Mouse (Mus musculus) 3134 (cell line): ENCODE results near the gene Dynlt1f.
"Not testable (repeated sequence)": the region's sequence is repeated elsewhere in the genome, so short reads cannot be mapped to it uniquely, and the experiment has no call there.

Experiments used
- DNase-seq: peaks from one replicate; pipeline ENCODE4 v3.0.0-alpha.2; 2011; ENCODE audit warnings: low spot score; ENCODE audit not compliant: insufficient read length; ENCODE audit errors: extremely low read depth

The Dynlt1f gene

DNA sequence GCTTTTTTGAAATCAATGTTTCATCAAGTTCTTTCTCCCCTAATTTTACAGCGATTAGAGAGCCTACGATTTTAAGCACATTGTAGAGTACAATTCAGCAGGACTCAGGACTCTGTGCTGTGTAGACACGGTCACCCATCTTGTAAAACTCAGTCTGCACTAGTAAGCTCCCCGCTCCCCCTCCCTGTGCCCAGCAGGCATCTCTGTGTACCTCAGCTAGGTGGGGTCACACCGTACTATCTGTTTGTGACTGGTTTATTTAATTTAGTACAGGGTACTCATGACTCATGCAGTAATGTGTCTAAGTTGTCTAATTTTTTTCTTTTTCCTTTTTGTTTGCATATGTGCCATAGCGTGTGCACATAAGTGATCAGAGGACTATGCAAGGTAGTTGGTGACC, 22.9 kb downstream of the Dynlt1f start:
- not testable (repeated sequence) for DNase-seq

GRCm38 (mm10) chr17:6630398-6630797, 25.3 kb downstream of the Dynlt1f start:
- not testable (repeated sequence) for DNase-seq

GRCm38 (mm10) chr17:6624926-6625558, 30.7 kb downstream of the Dynlt1f start:
- not testable (repeated sequence) for DNase-seq

DNA sequence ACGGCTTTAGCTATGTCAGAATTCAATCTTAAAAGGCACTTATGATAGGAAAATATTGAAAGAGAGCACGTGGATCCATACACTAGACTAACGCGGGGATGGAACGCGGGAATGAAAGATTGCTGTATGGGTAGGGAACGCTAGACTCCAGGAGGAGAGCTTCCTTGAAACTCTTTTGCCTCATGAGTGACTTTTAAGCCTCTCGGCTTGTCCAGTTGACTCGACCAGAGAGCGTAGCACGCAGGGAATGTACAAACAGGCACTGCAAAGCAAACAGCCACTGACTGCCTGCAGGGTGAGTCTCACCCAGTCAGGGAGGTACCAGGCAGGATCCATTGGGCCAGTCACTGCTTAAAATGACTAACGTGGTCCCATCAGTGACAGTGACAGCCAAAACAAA, 33.7 kb downstream of the Dynlt1f start:
- DNase-seq: not testable (repeated sequence)

GRCm38 (mm10) chr17:6620730-6621451, 34.8 kb downstream of the Dynlt1f start:
- not testable (repeated sequence) for DNase-seq

GRCm38 (mm10) chr17:6620035-6620434, 35.7 kb downstream of the Dynlt1f start:
- not testable (repeated sequence) for DNase-seq

GRCm38 (mm10) chr17:6619271-6619670, 36.4 kb downstream of the Dynlt1f start:
- DNase-seq: not testable (repeated sequence)

DNA sequence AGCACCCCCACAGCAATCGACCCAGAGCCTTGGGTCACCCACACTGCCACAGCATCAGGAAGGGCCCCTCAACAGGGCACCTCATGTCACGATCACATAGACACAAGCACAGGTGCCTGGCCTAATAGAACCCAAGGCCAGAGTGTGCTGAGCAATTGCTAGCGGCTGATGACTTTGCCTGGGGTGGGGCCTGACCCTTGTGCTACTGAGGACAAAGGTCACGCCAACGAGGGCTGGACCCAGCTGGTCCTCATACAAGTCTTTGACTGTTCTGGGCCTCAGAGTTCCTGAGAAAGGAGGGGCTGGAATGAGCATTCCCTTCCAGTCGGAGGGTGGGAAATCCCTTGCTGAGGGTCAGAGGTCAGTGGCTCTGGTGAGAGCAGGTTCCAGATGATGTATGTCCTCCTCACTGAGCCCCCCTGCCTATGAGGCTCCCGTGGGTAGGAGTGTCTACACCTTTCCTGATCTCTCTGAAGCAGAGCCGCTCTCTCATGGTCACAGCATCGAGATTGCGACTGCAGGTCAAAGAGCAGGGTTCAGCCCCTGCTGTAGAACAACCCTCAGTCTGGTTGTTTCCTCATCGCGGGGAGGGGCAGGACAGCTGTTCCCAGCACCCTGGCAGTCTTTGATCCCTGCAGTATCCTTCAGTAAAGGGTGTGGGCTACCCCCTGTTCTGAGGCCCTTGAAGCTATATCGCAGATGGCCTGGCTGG, 37.9 kb downstream of the Dynlt1f start:
- not testable (repeated sequence) for DNase-seq

GRCm38 (mm10) chr17:6616731-6617130, 39.0 kb downstream of the Dynlt1f start:
- DNase-seq: not testable (repeated sequence)

DNA sequence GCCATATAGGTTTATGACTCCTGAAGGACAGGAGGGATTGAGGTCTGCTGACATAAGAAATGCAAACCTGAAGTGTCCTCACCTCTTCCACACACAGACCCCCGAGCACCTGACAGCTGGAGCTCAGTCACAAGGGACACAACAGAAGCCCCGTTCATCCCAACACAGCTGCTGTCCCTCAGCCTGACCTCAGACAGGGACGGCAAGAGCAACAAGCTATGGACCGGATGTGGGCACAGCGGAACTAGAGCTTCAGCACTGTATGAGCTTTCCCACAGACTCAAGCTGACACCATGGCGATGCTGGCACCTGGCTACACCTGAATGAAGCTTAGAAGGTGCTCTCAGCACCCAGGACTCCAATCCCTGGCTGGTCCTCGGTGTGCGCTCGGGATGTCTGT, 41.4 kb downstream of the Dynlt1f start:
- DNase-seq: not testable (repeated sequence)

GRCm38 (mm10) chr17:6613524-6613923, 42.2 kb downstream of the Dynlt1f start:
- not testable (repeated sequence) for DNase-seq

GRCm38 (mm10) chr17:6605347-6605746, 50.4 kb downstream of the Dynlt1f start:
- DNase-seq: not testable (repeated sequence)

- DNase-seq: not testable (repeated sequence)
Observed at GRCm38 (mm10) chr17:6602205-6602604, 53.5 kb downstream of the Dynlt1f start.

GRCm38 (mm10) chr17:6601204-6601911, 54.3 kb downstream of the Dynlt1f start, which contains the start of gene Dynlt1c:
Gene Dynlt1c, plus strand, starts transcription at chr17:6601671.
- peak; percentile 75 for DNase-seq

- DNase-seq: not testable (repeated sequence)
Observed at GRCm38 (mm10) chr17:6600216-6600911, 55.3 kb downstream of the Dynlt1f start.

DNA sequence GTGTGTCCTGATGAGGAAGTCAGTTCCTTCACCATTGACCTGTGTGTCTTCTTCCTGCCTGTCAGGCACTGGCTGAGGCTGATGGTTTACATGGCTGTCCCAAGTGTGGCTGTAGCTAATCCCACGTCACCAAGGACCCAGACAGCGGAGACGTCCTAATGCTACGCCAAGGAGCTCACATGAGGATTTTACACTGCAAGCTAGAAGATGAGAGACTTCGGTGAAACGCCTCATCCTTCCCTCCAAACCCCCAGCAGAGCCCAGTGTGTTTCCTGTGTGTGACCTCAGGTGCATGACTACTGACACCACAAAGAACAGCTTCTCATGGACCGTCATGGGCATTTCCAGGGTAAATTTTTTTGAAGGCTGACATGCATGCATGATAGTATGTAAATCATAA, 57.3 kb downstream of the Dynlt1f start:
- not testable (repeated sequence) for DNase-seq
